Mouse (Mus musculus): ENCODE measurements at regions not wholly inside any gene's neighbourhood (a gene's known extent, or its start where the extent isn't known, plus 50 kb on each side); places are given as distances from the start of the nearest gene placed in this dataset.

- H3K4me3 ChIP-seq = no peak overlapping the region
- H3K9ac ChIP-seq = no peak overlapping the region
- WGBS = 26% methylated on average over 6 of the region's 6 CpGs
- H3K36me3 ChIP-seq = no peaks in the 10 kb centered on the region
- ATAC-seq (ENCODE audit: extremely low read depth, insufficient number of reproducible peaks, low FRiP score, low TSS enrichment) = no peak
- H3K27me3 ChIP-seq (replicated peaks) = peaks cover 10% of the 10 kb centered on the region
- H3K9me3 ChIP-seq = no peaks in the 10 kb centered on the region
- peak overlapping the region; percentile 85 for H3K27ac ChIP-seq (replicated peaks)
- H3K4me2 ChIP-seq = no peak overlapping the region
- H3K4me1 ChIP-seq = peaks cover 25% of the 10 kb centered on the region
Measured at GRCm38 (mm10) chrX:166661808-166662207, 76.3 kb upstream of the Egfl6 start.

GRCm38 (mm10) chrX:166661043-166661718 is 75.7 kb upstream of the Egfl6 start:
- peaks cover 25% of the 10 kb centered on the region for H3K4me1 ChIP-seq
- H3K9me3 ChIP-seq = no peaks in the 10 kb centered on the region
- no peaks in the 10 kb centered on the region for H3K36me3 ChIP-seq
- peak overlapping the region; percentile 57 for H3K4me2 ChIP-seq
- no peak for ATAC-seq (ENCODE audit: extremely low read depth, insufficient number of reproducible peaks, low FRiP score, low TSS enrichment)
- WGBS = 18% methylated on average over 16 of the region's 16 CpGs
- H3K27ac ChIP-seq (replicated peaks) = peak overlapping the region; percentile 85
- H3K4me3 ChIP-seq = peak overlapping the region; percentile 20
- H3K27me3 ChIP-seq (replicated peaks) = peaks cover 10% of the 10 kb centered on the region
- H3K9ac ChIP-seq = peak overlapping the region; percentile 54

GRCm38 (mm10) chrX:166660715-166661042 is 75.2 kb upstream of the Egfl6 start:
- peak overlapping the region; percentile 57 for H3K4me2 ChIP-seq
- no peak overlapping the region for H3K9ac ChIP-seq
- peaks cover 7% of the 10 kb centered on the region for H3K27me3 ChIP-seq (replicated peaks)
- H3K9me3 ChIP-seq = no peaks in the 10 kb centered on the region
- peak overlapping the region; percentile 85 for H3K27ac ChIP-seq (replicated peaks)
- peaks cover 22% of the 10 kb centered on the region for H3K4me1 ChIP-seq
- 16% methylated on average over 6 of the region's 6 CpGs for WGBS
- H3K4me3 ChIP-seq = no peak overlapping the region
- no peaks in the 10 kb centered on the region for H3K36me3 ChIP-seq
- no peak for ATAC-seq (ENCODE audit: extremely low read depth, insufficient number of reproducible peaks, low FRiP score, low TSS enrichment)

- H3K27me3 ChIP-seq (replicated peaks) = peaks cover 3% of the 10 kb centered on the region; the same call in 1 of the 2 replicates
- H3K36me3 ChIP-seq = no peaks in the 10 kb centered on the region
- H3K27ac ChIP-seq (replicated peaks) = no peak overlapping the region
- ATAC-seq (ENCODE audit: extremely low read depth, insufficient number of reproducible peaks, low FRiP score, low TSS enrichment) = no peak
- H3K4me3 ChIP-seq = no peak overlapping the region
- H3K9me3 ChIP-seq = no peaks in the 10 kb centered on the region
- H3K9ac ChIP-seq = no peak overlapping the region
- no peaks in the 10 kb centered on the region for H3K4me1 ChIP-seq
- H3K4me2 ChIP-seq = no peak overlapping the region
- WGBS = 58% methylated on average over 3 of the region's 3 CpGs
Measured at GRCm38 (mm10) chrX:166652400-166652799, 66.9 kb upstream of the Egfl6 start.

DNA sequence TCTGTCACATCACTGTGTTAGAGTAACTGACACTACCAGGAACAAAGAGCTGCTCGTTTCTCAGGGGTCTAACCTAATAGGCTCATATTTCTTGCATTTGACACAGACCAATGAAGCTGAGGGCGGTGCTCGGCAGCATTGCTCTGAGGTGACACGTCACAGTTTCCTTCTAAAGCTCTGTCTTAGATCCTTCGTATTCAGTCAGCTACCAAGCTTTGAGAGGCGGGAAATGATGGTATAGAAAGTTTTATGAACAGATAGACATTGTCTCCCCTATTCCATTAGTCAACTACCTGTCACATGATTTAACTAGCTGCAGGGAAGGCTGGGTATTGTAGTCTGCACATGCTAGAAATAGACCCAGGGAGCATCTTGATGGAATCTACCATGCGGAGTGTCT is 60.2 kb upstream of the Egfl6 start:
- Histone ChIP-seq H3K4me3 (peak overlapping the region; percentile 34), H3K27me3 (replicated peaks) (no peaks in the 10 kb centered on the region), H3K9ac (no peak overlapping the region), H3K4me2 (peak overlapping the region; percentile 57), H3K36me3 (no peaks in the 10 kb centered on the region), H3K4me1 (no peaks in the 10 kb centered on the region), H3K9me3 (no peaks in the 10 kb centered on the region), H3K27ac (replicated peaks) (no peak overlapping the region)
- WGBS = 40% methylated on average over 7 of the region's 7 CpGs
- ATAC-seq (ENCODE audit: extremely low read depth, insufficient number of reproducible peaks, low FRiP score, low TSS enrichment) = no peak

- Histone ChIP-seq H3K4me1 (no peaks in the 10 kb centered on the region), H3K9me3 (no peaks in the 10 kb centered on the region), H3K36me3 (no peaks in the 10 kb centered on the region), H3K4me3 (no peak overlapping the region), H3K27me3 (replicated peaks) (no peaks in the 10 kb centered on the region), H3K9ac (no peak overlapping the region), H3K27ac (replicated peaks) (no peak overlapping the region), H3K4me2 (no peak overlapping the region)
- 49% methylated on average over 3 of the region's 3 CpGs for WGBS
- ATAC-seq (ENCODE audit: extremely low read depth, insufficient number of reproducible peaks, low FRiP score, low TSS enrichment) = no peak
Measured at GRCm38 (mm10) chrX:166641256-166641655, 55.7 kb upstream of the Egfl6 start.

DNA sequence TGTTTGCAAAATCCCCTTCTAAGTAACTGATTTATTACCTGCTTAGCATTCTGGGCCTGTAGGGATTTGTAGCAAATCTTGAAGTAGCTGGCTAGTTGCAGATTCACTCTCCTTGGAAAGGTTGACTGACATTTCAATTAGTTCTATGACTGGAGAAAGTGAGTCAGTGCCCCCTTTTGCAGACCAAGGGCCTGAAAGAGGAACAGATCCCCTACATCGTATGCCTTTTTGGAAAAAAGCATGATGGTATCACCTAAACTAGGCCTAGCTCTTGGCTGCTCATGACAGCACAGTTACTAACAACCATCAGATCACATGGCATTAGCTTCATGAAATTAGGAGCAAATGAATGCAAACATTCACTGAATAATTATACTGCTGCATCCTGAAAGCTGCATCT is 54.7 kb upstream of the Egfl6 start:
- WGBS = 72% methylated on average over 1 of the region's 1 CpGs
- no peaks in the 10 kb centered on the region for H3K4me1 ChIP-seq
- no peaks in the 10 kb centered on the region for H3K27me3 ChIP-seq (replicated peaks)
- no peak overlapping the region for H3K9ac ChIP-seq
- no peak overlapping the region for H3K4me2 ChIP-seq
- H3K27ac ChIP-seq (replicated peaks) = no peak overlapping the region
- H3K4me3 ChIP-seq = no peak overlapping the region
- H3K36me3 ChIP-seq = no peaks in the 10 kb centered on the region
- ATAC-seq (ENCODE audit: extremely low read depth, insufficient number of reproducible peaks, low FRiP score, low TSS enrichment) = no peak
- H3K9me3 ChIP-seq = no peaks in the 10 kb centered on the region
